Mouse (Mus musculus): ENCODE measurements around the gene Glb1. TPM values are rescaled to one million over a fixed set of nuclear protein-coding genes. Genes with fewer than 3 reads are reported as not detected.

The Glb1 gene
- polyA plus RNA-seq, 1 experiment from 2014 or later: 31.2 TPM

- Histone ChIP-seq H3K27ac (ENCODE audit: low read depth, low read length) (no peak overlapping the region), H3K9me3 (ENCODE audit: control insufficient read depth, low read length) (no peaks in the 10 kb centered on the region), H3K27me3 (ENCODE audit: control insufficient read depth, insufficient read depth, low read length) (no peaks in the 10 kb centered on the region), H3K36me3 (ENCODE audit: control insufficient read depth, insufficient read depth, low read length) (no peaks in the 10 kb centered on the region), H3K4me1 (ENCODE audit: control insufficient read depth, insufficient read depth, low read length) (no peaks in the 10 kb centered on the region), H3K9ac (replicated peaks; ENCODE audit: low read depth, low read length) (no peak overlapping the region), H3K4me2 (ENCODE audit: low read depth, low read length) (no peak overlapping the region), H3K4me3 (ENCODE audit: low read depth, low read length) (no peak overlapping the region)
- no peak for ATAC-seq (ENCODE audit: low read depth)
- WGBS: 93% methylated on average over 8 of the region's 8 CpGs
Observed at GRCm38 (mm10) chr9:114443351-114443750, 42.5 kb downstream of the Glb1 start.

GRCm38 (mm10) chr9:114446887-114447286, 46.0 kb downstream of the Glb1 start:
- H3K36me3 ChIP-seq (ENCODE audit: control insufficient read depth, insufficient read depth, low read length): no peaks in the 10 kb centered on the region
- no peaks in the 10 kb centered on the region for H3K27me3 ChIP-seq (ENCODE audit: control insufficient read depth, insufficient read depth, low read length)
- ATAC-seq (ENCODE audit: low read depth): no peak
- H3K4me2 ChIP-seq (ENCODE audit: low read depth, low read length): no peak overlapping the region
- no peak overlapping the region for H3K4me3 ChIP-seq (ENCODE audit: low read depth, low read length)
- no peak overlapping the region for H3K27ac ChIP-seq (ENCODE audit: low read depth, low read length)
- no peaks in the 10 kb centered on the region for H3K9me3 ChIP-seq (ENCODE audit: control insufficient read depth, low read length)
- WGBS: 95% methylated on average over 8 of the region's 8 CpGs
- H3K4me1 ChIP-seq (ENCODE audit: control insufficient read depth, insufficient read depth, low read length): no peaks in the 10 kb centered on the region
- H3K9ac ChIP-seq (replicated peaks; ENCODE audit: low read depth, low read length): no peak overlapping the region

GRCm38 (mm10) chr9:114448700-114449099, 47.8 kb downstream of the Glb1 start:
- 75% methylated on average over 5 of the region's 5 CpGs for WGBS
- Histone ChIP-seq H3K27me3 (ENCODE audit: control insufficient read depth, insufficient read depth, low read length) (no peaks in the 10 kb centered on the region), H3K9me3 (ENCODE audit: control insufficient read depth, low read length) (no peaks in the 10 kb centered on the region), H3K27ac (ENCODE audit: low read depth, low read length) (no peak overlapping the region), H3K4me1 (ENCODE audit: control insufficient read depth, insufficient read depth, low read length) (no peaks in the 10 kb centered on the region), H3K9ac (replicated peaks; ENCODE audit: low read depth, low read length) (no peak overlapping the region), H3K36me3 (ENCODE audit: control insufficient read depth, insufficient read depth, low read length) (no peaks in the 10 kb centered on the region), H3K4me2 (ENCODE audit: low read depth, low read length) (no peak overlapping the region), H3K4me3 (ENCODE audit: low read depth, low read length) (no peak overlapping the region)
- no peak for ATAC-seq (ENCODE audit: low read depth)

GRCm38 (mm10) chr9:114449120-114449754, 48.4 kb downstream of the Glb1 start:
- no peak for ATAC-seq (ENCODE audit: low read depth)
- no peaks in the 10 kb centered on the region for H3K27me3 ChIP-seq (ENCODE audit: control insufficient read depth, insufficient read depth, low read length)
- no peak overlapping the region for H3K27ac ChIP-seq (ENCODE audit: low read depth, low read length)
- no peak overlapping the region for H3K4me3 ChIP-seq (ENCODE audit: low read depth, low read length)
- no peak overlapping the region for H3K4me2 ChIP-seq (ENCODE audit: low read depth, low read length)
- H3K4me1 ChIP-seq (ENCODE audit: control insufficient read depth, insufficient read depth, low read length): no peaks in the 10 kb centered on the region
- H3K9me3 ChIP-seq (ENCODE audit: control insufficient read depth, low read length): no peaks in the 10 kb centered on the region
- WGBS: 92% methylated on average over 13 of the region's 13 CpGs
- H3K9ac ChIP-seq (replicated peaks; ENCODE audit: low read depth, low read length): no peak overlapping the region
- no peaks in the 10 kb centered on the region for H3K36me3 ChIP-seq (ENCODE audit: control insufficient read depth, insufficient read depth, low read length)

GRCm38 (mm10) chr9:114451615-114452014, 50.7 kb downstream of the Glb1 start:
- 89% methylated on average over 7 of the region's 7 CpGs for WGBS
- ATAC-seq (ENCODE audit: low read depth): no peak
- Histone ChIP-seq H3K4me2 (ENCODE audit: low read depth, low read length) (no peak overlapping the region), H3K9me3 (ENCODE audit: control insufficient read depth, low read length) (no peaks in the 10 kb centered on the region), H3K27ac (ENCODE audit: low read depth, low read length) (no peak overlapping the region), H3K4me1 (ENCODE audit: control insufficient read depth, insufficient read depth, low read length) (no peaks in the 10 kb centered on the region), H3K4me3 (ENCODE audit: low read depth, low read length) (no peak overlapping the region), H3K36me3 (ENCODE audit: control insufficient read depth, insufficient read depth, low read length) (0 out of 2 replicates have a peak, but pooled peaks cover 6% of the 10 kb centered on the region), H3K9ac (replicated peaks; ENCODE audit: low read depth, low read length) (no peak overlapping the region), H3K27me3 (ENCODE audit: control insufficient read depth, insufficient read depth, low read length) (no peaks in the 10 kb centered on the region)

GRCm38 (mm10) chr9:114452418-114452817, 51.5 kb downstream of the Glb1 start:
- no peaks in the 10 kb centered on the region for H3K4me1 ChIP-seq (ENCODE audit: control insufficient read depth, insufficient read depth, low read length)
- no peak overlapping the region for H3K4me3 ChIP-seq (ENCODE audit: low read depth, low read length)
- H3K9me3 ChIP-seq (ENCODE audit: control insufficient read depth, low read length): no peaks in the 10 kb centered on the region
- no peak overlapping the region for H3K27ac ChIP-seq (ENCODE audit: low read depth, low read length)
- H3K9ac ChIP-seq (replicated peaks; ENCODE audit: low read depth, low read length): no peak overlapping the region
- peaks cover 8% of the 10 kb centered on the region; the same call in 1 of the 2 replicates for H3K36me3 ChIP-seq (ENCODE audit: control insufficient read depth, insufficient read depth, low read length)
- no peak overlapping the region for H3K4me2 ChIP-seq (ENCODE audit: low read depth, low read length)
- WGBS: 95% methylated on average over 6 of the region's 6 CpGs
- ATAC-seq (ENCODE audit: low read depth): no peak
- no peaks in the 10 kb centered on the region for H3K27me3 ChIP-seq (ENCODE audit: control insufficient read depth, insufficient read depth, low read length)

GRCm38 (mm10) chr9:114455420-114455819, 54.5 kb downstream of the Glb1 start:
- Histone ChIP-seq H3K27ac (ENCODE audit: low read depth, low read length) (no peak overlapping the region), H3K9ac (replicated peaks; ENCODE audit: low read depth, low read length) (no peak overlapping the region), H3K4me3 (ENCODE audit: low read depth, low read length) (no peak overlapping the region), H3K36me3 (ENCODE audit: control insufficient read depth, insufficient read depth, low read length) (peaks cover 10% of the 10 kb centered on the region; the same call in 1 of the 2 replicates), H3K9me3 (ENCODE audit: control insufficient read depth, low read length) (no peaks in the 10 kb centered on the region), H3K4me1 (ENCODE audit: control insufficient read depth, insufficient read depth, low read length) (no peaks in the 10 kb centered on the region), H3K27me3 (ENCODE audit: control insufficient read depth, insufficient read depth, low read length) (no peaks in the 10 kb centered on the region), H3K4me2 (ENCODE audit: low read depth, low read length) (no peak overlapping the region)
- ATAC-seq (ENCODE audit: low read depth): no peak
- 94% methylated on average over 2 of the region's 2 CpGs for WGBS

- peaks cover 10% of the 10 kb centered on the region; the same call in 1 of the 2 replicates for H3K36me3 ChIP-seq (ENCODE audit: control insufficient read depth, insufficient read depth, low read length)
Observed at GRCm38 (mm10) chr9:114458436-114458835, 57.6 kb downstream of the Glb1 start.

GRCm38 (mm10) chr9:114462569-114462968, 61.7 kb downstream of the Glb1 start:
- ATAC-seq (ENCODE audit: low read depth): no peak
- Histone ChIP-seq H3K4me1 (ENCODE audit: control insufficient read depth, insufficient read depth, low read length) (no peaks in the 10 kb centered on the region), H3K9ac (replicated peaks; ENCODE audit: low read depth, low read length) (no peak overlapping the region), H3K4me3 (ENCODE audit: low read depth, low read length) (no peak overlapping the region), H3K36me3 (ENCODE audit: control insufficient read depth, insufficient read depth, low read length) (peaks cover 5% of the 10 kb centered on the region; the same call in 1 of the 2 replicates), H3K27ac (ENCODE audit: low read depth, low read length) (no peak overlapping the region), H3K9me3 (ENCODE audit: control insufficient read depth, low read length) (no peaks in the 10 kb centered on the region), H3K27me3 (ENCODE audit: control insufficient read depth, insufficient read depth, low read length) (no peaks in the 10 kb centered on the region), H3K4me2 (ENCODE audit: low read depth, low read length) (no peak overlapping the region)
- WGBS: 90% methylated on average over 7 of the region's 7 CpGs

More at GRCm38 (mm10) chr9:114458436-114458835, 57.6 kb downstream of the Glb1 start:
- no peaks in the 10 kb centered on the region for H3K27me3 ChIP-seq (ENCODE audit: control insufficient read depth, insufficient read depth, low read length)
- no peak for ATAC-seq (ENCODE audit: low read depth)
- no peaks in the 10 kb centered on the region for H3K4me1 ChIP-seq (ENCODE audit: control insufficient read depth, insufficient read depth, low read length)
- WGBS: 87% methylated on average over 3 of the region's 3 CpGs
- no peak overlapping the region for H3K4me2 ChIP-seq (ENCODE audit: low read depth, low read length)
- no peak overlapping the region for H3K9ac ChIP-seq (replicated peaks; ENCODE audit: low read depth, low read length)
- no peaks in the 10 kb centered on the region for H3K9me3 ChIP-seq (ENCODE audit: control insufficient read depth, low read length)
- H3K27ac ChIP-seq (ENCODE audit: low read depth, low read length): no peak overlapping the region
- H3K4me3 ChIP-seq (ENCODE audit: low read depth, low read length): no peak overlapping the region
